Mouse (Mus musculus) adrenal gland, postnatal 14 days (tissue): ENCODE measurements around the gene Gpa33. TPM values are rescaled to one million over a fixed set of nuclear protein-coding genes. Genes with fewer than 3 reads are reported as not detected.
"Not testable (repeated sequence)": the region's sequence is repeated elsewhere in the genome, so short reads cannot be mapped to it uniquely, and the experiment has no call there.

ENCODE experiments used
- DNase-seq: peaks from one replicate; pipeline ENCODE4 v3.0.0; 2021; ENCODE audit warnings: mixed read lengths
- total RNA-seq: library from RNA; stranded (reverse); gene quantifications from 2 replicates; pipeline ENCODE4 v1.2.3, GENCODE M21; 2021

Gpa33 gene
- total RNA-seq, 1 experiment from 2014 or later, result not detected

- DNase-seq, result no peak
These were observed 5.2 kb downstream of the Gpa33 start for GRCm38 (mm10) chr1:166135091-166135740.

- peak; percentile 81 for DNase-seq
These were observed 7.4 kb downstream of the Gpa33 start for GRCm38 (mm10) chr1:166137244-166137938.

GRCm38 (mm10) chr1:166138136-166138535 lies 8.1 kb downstream of the Gpa33 start:
- peak; percentile 81 for DNase-seq

GRCm38 (mm10) chr1:166139113-166139512 lies 9.1 kb downstream of the Gpa33 start:
- no peak for DNase-seq

GRCm38 (mm10) chr1:166139620-166140184 lies 9.7 kb downstream of the Gpa33 start:
- no peak for DNase-seq

GRCm38 (mm10) chr1:166141868-166142267 lies 11.8 kb downstream of the Gpa33 start:
- DNase-seq, result not testable (repeated sequence)

- DNase-seq, result no peak
These were observed 12.3 kb downstream of the Gpa33 start for GRCm38 (mm10) chr1:166142369-166142768.

- DNase-seq, result no peak
These were observed 16.6 kb downstream of the Gpa33 start for GRCm38 (mm10) chr1:166146626-166147025.

- no peak for DNase-seq
These were observed 17.6 kb downstream of the Gpa33 start for GRCm38 (mm10) chr1:166147657-166148056.

- no peak for DNase-seq
These were observed 19.4 kb downstream of the Gpa33 start for GRCm38 (mm10) chr1:166149441-166149840.

GRCm38 (mm10) chr1:166150035-166150434 lies 20.0 kb downstream of the Gpa33 start:
- DNase-seq, result no peak

- DNase-seq, result no peak
These were observed 21.3 kb downstream of the Gpa33 start for GRCm38 (mm10) chr1:166151341-166151740.

- no peak for DNase-seq
These were observed 22.0 kb downstream of the Gpa33 start for GRCm38 (mm10) chr1:166152034-166152433.

GRCm38 (mm10) chr1:166153351-166154120 lies 23.5 kb downstream of the Gpa33 start:
- peak; percentile 92 for DNase-seq

GRCm38 (mm10) chr1:166154162-166155112 lies 24.4 kb downstream of the Gpa33 start:
- peak; percentile 83 for DNase-seq

GRCm38 (mm10) chr1:166155113-166155494 lies 25.1 kb downstream of the Gpa33 start:
- DNase-seq, result no peak

GRCm38 (mm10) chr1:166157712-166158111 lies 27.7 kb downstream of the Gpa33 start:
- no peak for DNase-seq

GRCm38 (mm10) chr1:166158664-166159063 lies 28.6 kb downstream of the Gpa33 start:
- no peak for DNase-seq

- no peak for DNase-seq
These were observed 30.1 kb downstream of the Gpa33 start for GRCm38 (mm10) chr1:166160111-166160510.

- peak; percentile 85 for DNase-seq
These were observed 30.8 kb downstream of the Gpa33 start for GRCm38 (mm10) chr1:166160569-166161445.

- no peak for DNase-seq
These were observed 34.5 kb downstream of the Gpa33 start for GRCm38 (mm10) chr1:166164580-166164979.
